Mouse (Mus musculus) intestine, embryonic 16.5 days (tissue): ENCODE data around the gene Igfbp7. TPM values are rescaled to one million over a fixed set of nuclear protein-coding genes. Genes with fewer than 3 reads are reported as not detected.

ENCODE experiments used
- ATAC-seq: fragments of 200-750 bp; cut with Nextera tagmentation; 2 replicates; pipeline ENCODE4 v1.8.0; 2017; ENCODE audit warnings: moderate TSS enrichment, moderate library complexity
- H3K27ac ChIP-seq: fragments of 300-500 bp; sonication (generic); 2 replicates; pipeline ENCODE4 v1.5.1; 2014; ENCODE audit warnings: mild to moderate bottlenecking, low read length
- H3K27me3 ChIP-seq: fragments of 300-500 bp; sonication (generic); replicated peaks from 2 replicates; pipeline ENCODE4 v1.6.1; 2014; ENCODE audit warnings: low read length, control low read depth, mixed read lengths; ENCODE audit not compliant: control insufficient read depth, insufficient read depth
- H3K36me3 ChIP-seq: fragments of 300-500 bp; sonication (generic); 2 replicates; pipeline ENCODE4 v1.6.1; 2014; ENCODE audit warnings: low read length, control low read depth; ENCODE audit not compliant: control insufficient read depth, insufficient read depth
- H3K4me1 ChIP-seq: fragments of 300-500 bp; sonication (generic); 2 replicates; pipeline ENCODE4 v1.6.1; 2014; ENCODE audit warnings: low read length, control low read depth, mixed read lengths; ENCODE audit not compliant: control insufficient read depth, insufficient read depth
- H3K4me2 ChIP-seq: fragments of 300-500 bp; sonication (generic); 2 replicates; pipeline ENCODE4 v1.6.1; 2014; ENCODE audit warnings: low read depth, low read length, control low read depth
- H3K4me3 ChIP-seq: fragments of 300-500 bp; sonication (generic); 2 replicates; pipeline ENCODE4 v1.5.1; 2014; ENCODE audit warnings: mild to moderate bottlenecking, low read length
- H3K9ac ChIP-seq: fragments of 300-500 bp; sonication (generic); 2 replicates; pipeline ENCODE4 v1.6.1; 2014; ENCODE audit warnings: low read depth, low read length
- H3K9me3 ChIP-seq: fragments of 300-500 bp; sonication (generic); 2 replicates; pipeline ENCODE4 v1.6.1; 2016; ENCODE audit warnings: low read length, control low read depth; ENCODE audit not compliant: control insufficient read depth
- WGBS: fragments of 180-500 bp; shearing (Covaris S2); extraction: QIAGEN DNeasy Blood & Tissue Kit; methylation state at CpG from one replicate; pipeline ENCODE4 v1.1.7; 2014; 5-methylcytosine and 5-hydroxymethylcytosine counted together
- polyA plus RNA-seq: library from polyadenylated mRNA; unstranded; fragments of >200 nt; fragmentation: Nextera tagmentation; extraction: Ambion mirVana; gene quantifications from 2 replicates; pipeline ENCODE4 v1.2.1, GENCODE M21; 2015

Igfbp7 gene
- polyA plus RNA-seq, 1 experiment from 2014 or later, result 85.2 TPM

- Histone ChIP-seq H3K4me2 (0 out of 2 replicates have a peak overlapping the region, but pooled peaks have one; percentile 17), H3K4me3 (no peak overlapping the region)
- 53% methylated on average over 5 of the region's 5 CpGs for WGBS
Measured at GRCm38 (mm10) chr5:77385221-77385620, 22.6 kb downstream of the Igfbp7 start.

GRCm38 (mm10) chr5:77384724-77385123 lies 23.1 kb downstream of the Igfbp7 start:
- no peak overlapping the region for H3K27ac ChIP-seq
- peak overlapping the region; percentile 22 for H3K4me3 ChIP-seq
- H3K9ac ChIP-seq, result no peak overlapping the region
- peaks cover 9% of the 10 kb centered on the region for H3K4me1 ChIP-seq
- no peaks in the 10 kb centered on the region for H3K36me3 ChIP-seq
- H3K4me2 ChIP-seq, result peak overlapping the region; percentile 17; the same call in 1 of the 2 replicates
- peak; percentile 70; the same call in 1 of the 2 replicates for ATAC-seq
- H3K27me3 ChIP-seq, result no peaks in the 10 kb centered on the region
- WGBS, result 54% methylated on average over 9 of the region's 9 CpGs
- H3K9me3 ChIP-seq, result no peaks in the 10 kb centered on the region

More at GRCm38 (mm10) chr5:77385221-77385620, 22.6 kb downstream of the Igfbp7 start:
- no peaks in the 10 kb centered on the region for H3K9me3 ChIP-seq
- no peaks in the 10 kb centered on the region for H3K27me3 ChIP-seq
- peaks cover 9% of the 10 kb centered on the region for H3K4me1 ChIP-seq
- no peak for ATAC-seq
- H3K27ac ChIP-seq, result no peak overlapping the region
- no peaks in the 10 kb centered on the region for H3K36me3 ChIP-seq
- no peak overlapping the region for H3K9ac ChIP-seq

GRCm38 (mm10) chr5:77383799-77384554 lies 23.9 kb downstream of the Igfbp7 start:
- Histone ChIP-seq H3K36me3 (no peaks in the 10 kb centered on the region), H3K9me3 (no peaks in the 10 kb centered on the region), H3K4me2 (no peak overlapping the region), H3K4me1 (peaks cover 9% of the 10 kb centered on the region), H3K9ac (no peak overlapping the region), H3K4me3 (peak overlapping the region; percentile 22), H3K27me3 (no peaks in the 10 kb centered on the region), H3K27ac (no peak overlapping the region)
- peak; percentile 61 for ATAC-seq
- 80% methylated on average over 5 of the region's 5 CpGs for WGBS

GRCm38 (mm10) chr5:77381686-77382085 lies 26.2 kb downstream of the Igfbp7 start:
- Histone ChIP-seq H3K4me3 (no peak overlapping the region), H3K4me2 (no peak overlapping the region), H3K9me3 (no peaks in the 10 kb centered on the region), H3K4me1 (peaks cover 9% of the 10 kb centered on the region), H3K9ac (no peak overlapping the region), H3K27ac (no peak overlapping the region), H3K36me3 (no peaks in the 10 kb centered on the region), H3K27me3 (no peaks in the 10 kb centered on the region)
- no peak for ATAC-seq
- WGBS, result 85% methylated on average over 5 of the region's 5 CpGs

GRCm38 (mm10) chr5:77381283-77381682 lies 26.6 kb downstream of the Igfbp7 start:
- Histone ChIP-seq H3K27me3 (no peaks in the 10 kb centered on the region), H3K9ac (no peak overlapping the region), H3K9me3 (no peaks in the 10 kb centered on the region), H3K36me3 (no peaks in the 10 kb centered on the region), H3K27ac (no peak overlapping the region), H3K4me1 (peaks cover 8% of the 10 kb centered on the region), H3K4me3 (no peak overlapping the region), H3K4me2 (no peak overlapping the region)
- no peak for ATAC-seq
- WGBS, result 93% methylated on average over 7 of the region's 7 CpGs

- no peak overlapping the region for H3K4me3 ChIP-seq
- no peaks in the 10 kb centered on the region for H3K27me3 ChIP-seq
- no peak overlapping the region for H3K27ac ChIP-seq
- peaks cover 5% of the 10 kb centered on the region; the same call in 1 of the 2 replicates for H3K4me1 ChIP-seq
- no peaks in the 10 kb centered on the region for H3K9me3 ChIP-seq
- H3K36me3 ChIP-seq, result no peaks in the 10 kb centered on the region
- no peak overlapping the region for H3K9ac ChIP-seq
- H3K4me2 ChIP-seq, result no peak overlapping the region
- WGBS, result 87% methylated on average over 17 of the region's 17 CpGs
- ATAC-seq, result no peak
Measured at GRCm38 (mm10) chr5:77380321-77380901, 27.4 kb downstream of the Igfbp7 start.

- WGBS, result 71% methylated on average over 14 of the region's 14 CpGs
- no peaks in the 10 kb centered on the region for H3K36me3 ChIP-seq
- H3K4me1 ChIP-seq, result peaks cover 5% of the 10 kb centered on the region; the same call in 1 of the 2 replicates
- no peaks in the 10 kb centered on the region for H3K9me3 ChIP-seq
- H3K27me3 ChIP-seq, result no peaks in the 10 kb centered on the region
- H3K27ac ChIP-seq, result no peak overlapping the region
- ATAC-seq, result no peak
- no peak overlapping the region for H3K4me2 ChIP-seq
- H3K9ac ChIP-seq, result no peak overlapping the region
- H3K4me3 ChIP-seq, result no peak overlapping the region
Measured at GRCm38 (mm10) chr5:77379434-77380135, 28.3 kb downstream of the Igfbp7 start.

- H3K4me2 ChIP-seq, result no peak overlapping the region
- WGBS, result 92% methylated on average over 3 of the region's 3 CpGs
- no peak overlapping the region for H3K9ac ChIP-seq
- no peak for ATAC-seq
- H3K4me1 ChIP-seq, result no peaks in the 10 kb centered on the region
- H3K27ac ChIP-seq, result no peak overlapping the region
- no peaks in the 10 kb centered on the region for H3K9me3 ChIP-seq
- H3K4me3 ChIP-seq, result no peak overlapping the region
- H3K36me3 ChIP-seq, result no peaks in the 10 kb centered on the region
- H3K27me3 ChIP-seq, result no peaks in the 10 kb centered on the region
Measured at GRCm38 (mm10) chr5:77378027-77378426, 29.8 kb downstream of the Igfbp7 start.

GRCm38 (mm10) chr5:77375546-77375945 lies 32.3 kb downstream of the Igfbp7 start:
- ATAC-seq, result no peak
- Histone ChIP-seq H3K4me2 (no peak overlapping the region), H3K4me1 (0 out of 2 replicates have a peak, but pooled peaks cover 2% of the 10 kb centered on the region), H3K4me3 (no peak overlapping the region), H3K27me3 (no peaks in the 10 kb centered on the region), H3K9me3 (no peaks in the 10 kb centered on the region), H3K9ac (no peak overlapping the region), H3K36me3 (no peaks in the 10 kb centered on the region), H3K27ac (no peak overlapping the region)
- 75% methylated on average over 4 of the region's 4 CpGs for WGBS
